Mouse (Mus musculus) midbrain, embryonic 14.5 days (tissue): ENCODE measurements around the gene Oard1. TPM values are rescaled to one million over a fixed set of nuclear protein-coding genes. Genes with fewer than 3 reads are reported as not detected.
A peak's percentile ranks its signal among the peaks of the same experiment; 100 is the strongest.

Source experiments
- ATAC-seq: fragments of 200-750 bp; cut with Nextera tagmentation; 2 replicates; pipeline ENCODE4 v1.8.0; 2017; ENCODE audit warnings: moderate number of reproducible peaks, moderate library complexity; ENCODE audit not compliant: low FRiP score, low TSS enrichment
- DNase-seq: peaks from one replicate; pipeline ENCODE4 v3.0.0-alpha.2; 2015
- H3K27ac ChIP-seq: fragments of 300-500 bp; sonication (generic); replicated peaks from 2 replicates; pipeline ENCODE4 v1.5.1; 2014; ENCODE audit warnings: mild to moderate bottlenecking, low read depth, low read length, moderate library complexity
- H3K27me3 ChIP-seq: fragments of 300-500 bp; sonication (generic); 2 replicates; pipeline ENCODE4 v1.6.1; 2014; ENCODE audit warnings: low read length, control low read depth, mixed read lengths; ENCODE audit not compliant: control insufficient read depth, insufficient read depth
- H3K36me3 ChIP-seq: fragments of 300-500 bp; sonication (generic); 2 replicates; pipeline ENCODE4 v1.6.1; 2014; ENCODE audit warnings: low read length, control low read depth; ENCODE audit not compliant: control insufficient read depth, insufficient read depth
- H3K4me1 ChIP-seq: fragments of 300-500 bp; sonication (generic); 2 replicates; pipeline ENCODE4 v1.6.1; 2014; ENCODE audit warnings: mild to moderate bottlenecking, antibody characterized with exemption, low read length, control low read depth; ENCODE audit not compliant: control insufficient read depth, insufficient read depth
- H3K4me2 ChIP-seq: fragments of 300-500 bp; sonication (generic); 2 replicates; pipeline ENCODE4 v1.6.1; 2014; ENCODE audit warnings: mild to moderate bottlenecking, low read length, moderate library complexity
- H3K4me3 ChIP-seq: fragments of 300-500 bp; sonication (generic); replicated peaks from 2 replicates; pipeline ENCODE4 v1.5.1; 2014; ENCODE audit warnings: low read depth, low read length
- H3K9ac ChIP-seq: fragments of 300-500 bp; sonication (generic); replicated peaks from 2 replicates; pipeline ENCODE4 v1.6.1; 2014; ENCODE audit warnings: mild to moderate bottlenecking, low read length, moderate library complexity
- H3K9me3 ChIP-seq: fragments of 300-500 bp; sonication (generic); 2 replicates; pipeline ENCODE4 v1.6.1; 2016; ENCODE audit warnings: low read length, control low read depth, mixed read lengths; ENCODE audit not compliant: control insufficient read depth
- WGBS: fragments of 180-500 bp; shearing (Covaris S2); extraction: QIAGEN DNeasy Blood & Tissue Kit; methylation state at CpG from one replicate; pipeline ENCODE4 v1.1.7; 2014; 5-methylcytosine and 5-hydroxymethylcytosine counted together
- polyA plus RNA-seq: library from polyadenylated mRNA; unstranded; fragments of >200 nt; fragmentation: Nextera tagmentation; extraction: Ambion mirVana; gene quantifications from 2 replicates; pipeline ENCODE4 v1.2.1, GENCODE M21; 2014

The Oard1 gene
- polyA plus RNA-seq, 1 experiment from 2014 or later, result 49.2 TPM

DNA sequence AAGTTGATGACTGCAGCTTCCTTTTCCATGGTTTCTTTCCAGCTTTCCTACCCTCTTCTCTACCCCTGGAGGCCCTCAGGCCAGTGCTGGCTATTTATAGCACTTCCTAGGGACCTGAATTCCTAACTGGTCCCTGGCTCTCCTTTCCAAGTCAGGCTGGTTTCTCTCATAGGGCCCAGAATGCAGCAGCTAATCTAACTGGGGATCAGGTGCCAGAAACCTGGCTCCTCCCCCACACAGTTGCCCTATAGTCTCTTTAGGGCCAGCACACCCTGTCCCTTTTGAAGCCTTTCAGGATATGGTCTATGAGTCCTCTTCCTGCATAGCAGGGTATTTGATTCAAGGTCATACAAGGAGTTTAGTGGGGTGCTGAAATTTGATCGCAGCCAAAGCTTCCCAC, 26.7 kb downstream of the Oard1 start:
- 88% methylated on average over 1 of the region's 1 CpGs for WGBS
- DNase-seq, result no peak
- H3K27ac ChIP-seq, result no peak overlapping the region
- 0 out of 2 replicates have a peak, but pooled peaks cover 4% of the 10 kb centered on the region for H3K4me1 ChIP-seq
- no peak overlapping the region for H3K9ac ChIP-seq
- no peaks in the 10 kb centered on the region for H3K27me3 ChIP-seq
- no peak for ATAC-seq
- H3K4me3 ChIP-seq, result no peak overlapping the region
- no peak overlapping the region for H3K4me2 ChIP-seq
- no peaks in the 10 kb centered on the region for H3K9me3 ChIP-seq
- no peaks in the 10 kb centered on the region for H3K36me3 ChIP-seq

- no peak for ATAC-seq
- no peak for DNase-seq
- Histone ChIP-seq H3K9ac (no peak overlapping the region), H3K9me3 (no peaks in the 10 kb centered on the region), H3K4me1 (0 out of 2 replicates have a peak, but pooled peaks cover 2% of the 10 kb centered on the region), H3K4me2 (no peak overlapping the region), H3K4me3 (no peak overlapping the region), H3K36me3 (no peaks in the 10 kb centered on the region), H3K27ac (no peak overlapping the region), H3K27me3 (no peaks in the 10 kb centered on the region)
- WGBS, result 39% methylated on average over 7 of the region's 7 CpGs
Observed at GRCm38 (mm10) chr17:48437421-48437911, 27.7 kb downstream of the Oard1 start.

DNA sequence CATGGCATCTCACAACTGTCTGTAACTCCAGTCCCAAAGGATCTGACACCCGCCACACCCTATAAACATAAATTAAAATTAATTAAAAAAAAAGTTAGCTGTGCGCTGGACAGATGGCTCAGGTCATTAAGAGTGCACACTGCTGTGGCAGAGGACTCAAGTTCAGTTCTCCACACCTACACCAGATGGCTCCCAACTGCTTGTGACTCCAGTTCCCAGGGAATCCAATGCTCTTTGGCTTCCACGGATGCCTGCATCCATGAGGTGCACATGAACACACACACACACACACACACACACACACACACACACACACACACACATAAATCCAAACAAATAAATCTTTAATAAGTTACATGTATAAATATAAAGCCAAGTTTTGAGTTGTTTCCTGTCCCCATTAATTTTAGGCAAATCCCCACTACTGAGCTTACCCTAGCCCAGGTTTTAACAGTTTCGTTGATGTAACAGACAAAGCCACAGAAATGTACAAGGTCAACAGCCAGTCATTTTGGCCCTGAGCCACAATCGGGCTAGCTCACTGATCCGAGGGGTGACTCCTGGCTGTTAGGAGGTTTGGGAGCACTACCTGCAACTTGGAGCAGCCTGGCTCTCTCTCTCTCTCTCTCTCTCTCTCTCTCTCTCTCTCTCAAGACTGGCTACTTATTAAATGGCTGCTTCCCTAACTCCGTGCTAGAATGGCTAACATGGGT, 33.1 kb downstream of the Oard1 start:
- H3K4me3 ChIP-seq, result no peak overlapping the region
- H3K4me1 ChIP-seq, result no peaks in the 10 kb centered on the region
- no peaks in the 10 kb centered on the region for H3K9me3 ChIP-seq
- no peaks in the 10 kb centered on the region for H3K36me3 ChIP-seq
- H3K27me3 ChIP-seq, result no peaks in the 10 kb centered on the region
- no peak overlapping the region for H3K27ac ChIP-seq
- ATAC-seq (no peak), DNase-seq (peak; percentile 26)
- WGBS, result 75% methylated on average over 7 of the region's 7 CpGs
- no peak overlapping the region for H3K9ac ChIP-seq
- no peak overlapping the region for H3K4me2 ChIP-seq

DNA sequence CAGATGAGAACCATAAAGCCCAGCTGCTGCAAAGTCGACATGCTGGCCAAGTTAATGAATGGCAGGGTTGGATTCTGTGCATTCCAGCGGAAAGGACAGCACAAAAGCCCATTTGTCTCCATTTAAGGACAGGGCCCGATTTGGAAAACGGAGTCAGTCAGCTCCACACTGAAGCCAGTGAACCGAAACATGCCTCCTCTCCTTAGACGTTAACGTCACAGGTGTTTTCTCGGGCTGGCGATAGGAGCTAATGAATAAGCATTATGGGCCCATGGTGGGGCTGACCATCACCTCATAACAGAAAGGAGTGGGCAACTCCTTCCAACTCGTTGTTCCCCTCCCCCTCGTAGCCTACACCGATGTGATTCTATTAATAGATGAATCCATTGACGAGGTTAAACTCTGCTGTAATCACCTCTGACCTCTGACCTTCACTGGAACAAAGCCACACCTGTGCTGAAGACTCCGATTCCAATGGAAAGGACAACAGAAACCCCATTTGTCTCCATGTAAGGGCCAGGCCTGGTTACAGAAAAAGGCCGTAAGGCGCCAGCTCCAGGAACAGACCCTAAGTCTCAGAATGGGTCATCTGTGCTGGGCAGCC, 33.8 kb downstream of the Oard1 start:
- H3K9ac ChIP-seq, result no peak overlapping the region
- no peaks in the 10 kb centered on the region for H3K36me3 ChIP-seq
- H3K27ac ChIP-seq, result no peak overlapping the region
- no peaks in the 10 kb centered on the region for H3K4me1 ChIP-seq
- WGBS, result 60% methylated on average over 16 of the region's 16 CpGs
- ATAC-seq (no peak), DNase-seq (no peak)
- H3K4me3 ChIP-seq, result no peak overlapping the region
- no peak overlapping the region for H3K4me2 ChIP-seq
- H3K27me3 ChIP-seq, result no peaks in the 10 kb centered on the region
- H3K9me3 ChIP-seq, result no peaks in the 10 kb centered on the region

DNA sequence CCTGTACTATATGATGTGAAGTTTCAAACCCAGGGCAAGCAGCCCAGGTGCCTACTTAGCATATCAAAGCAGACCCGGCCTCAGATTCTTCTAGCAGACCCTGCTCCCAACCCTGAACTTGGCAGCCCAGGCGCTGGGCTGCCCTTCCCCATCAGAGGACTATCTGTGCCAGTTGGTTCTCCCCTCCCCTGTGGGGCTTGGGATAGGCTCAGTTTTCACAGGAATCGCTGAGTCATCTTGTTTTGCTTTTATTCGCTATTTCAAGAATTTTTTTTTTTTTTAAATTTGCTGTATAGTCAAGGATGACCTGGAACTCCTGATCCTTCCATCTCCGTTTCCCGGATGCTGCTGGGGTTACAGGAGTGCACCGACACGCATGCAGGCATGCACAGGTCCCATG, 37.9 kb downstream of the Oard1 start:
- Histone ChIP-seq H3K4me1 (no peaks in the 10 kb centered on the region), H3K4me3 (no peak overlapping the region), H3K27me3 (no peaks in the 10 kb centered on the region), H3K27ac (no peak overlapping the region), H3K36me3 (no peaks in the 10 kb centered on the region), H3K9me3 (no peaks in the 10 kb centered on the region), H3K9ac (no peak overlapping the region), H3K4me2 (no peak overlapping the region)
- DNase-seq (no peak), ATAC-seq (no peak)
- 78% methylated on average over 8 of the region's 8 CpGs for WGBS

DNA sequence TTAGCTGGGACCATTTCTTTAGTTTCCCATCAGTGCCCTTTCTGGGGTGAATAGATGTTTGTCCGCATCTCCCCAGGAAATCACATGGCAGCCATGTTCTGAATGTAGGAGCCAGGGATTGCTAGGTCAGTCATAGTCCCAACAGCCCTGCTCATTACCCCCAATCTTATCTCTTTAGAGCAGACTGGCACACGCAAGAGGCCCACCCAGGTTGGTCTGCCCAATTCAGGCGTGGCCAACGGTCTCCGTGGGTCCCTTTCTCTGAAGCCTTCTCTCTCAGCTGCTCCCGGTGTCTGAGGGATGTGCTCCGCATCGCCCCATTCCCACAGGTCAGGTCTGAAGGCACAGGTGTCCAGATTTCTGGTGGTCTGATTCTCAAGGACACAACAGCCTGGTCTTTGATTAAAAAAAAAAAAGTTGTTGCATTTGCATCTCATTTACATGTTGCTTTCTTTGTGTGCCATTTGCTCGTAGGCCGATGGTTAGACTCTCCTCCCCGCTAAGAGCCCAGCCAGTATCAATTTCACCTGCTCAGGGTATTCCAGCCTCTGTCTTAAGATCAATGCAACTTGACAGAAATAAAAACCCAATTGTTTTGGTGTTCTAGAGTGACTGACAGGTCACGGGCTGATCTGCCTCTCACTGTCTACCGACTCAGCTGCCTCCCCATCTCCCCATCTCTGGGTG, 41.0 kb downstream of the Oard1 start:
- no peak overlapping the region for H3K4me3 ChIP-seq
- no peak overlapping the region for H3K27ac ChIP-seq
- H3K36me3 ChIP-seq, result no peaks in the 10 kb centered on the region
- H3K4me1 ChIP-seq, result no peaks in the 10 kb centered on the region
- ATAC-seq (no peak), DNase-seq (no peak)
- WGBS, result 69% methylated on average over 13 of the region's 13 CpGs
- no peak overlapping the region for H3K4me2 ChIP-seq
- no peaks in the 10 kb centered on the region for H3K27me3 ChIP-seq
- no peaks in the 10 kb centered on the region for H3K9me3 ChIP-seq
- H3K9ac ChIP-seq, result no peak overlapping the region

DNA sequence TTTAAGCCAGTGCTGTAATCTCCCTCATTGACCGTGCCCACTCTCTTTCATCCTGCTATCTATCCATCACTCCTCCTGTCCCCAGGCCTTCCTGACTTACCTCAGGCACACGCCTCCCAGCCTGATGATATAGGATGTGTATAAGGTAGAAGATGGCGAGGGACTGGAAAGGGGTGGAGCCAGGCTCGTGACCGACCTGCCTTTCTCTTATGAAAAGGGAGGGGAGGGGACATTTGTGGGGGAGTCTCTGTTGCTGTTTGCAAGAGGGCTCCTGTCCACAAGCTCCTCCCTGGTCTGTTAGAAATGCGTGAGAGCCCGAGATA, 41.5 kb downstream of the Oard1 start, which contains the start of gene Tspo2:
Tspo2 (minus strand) TSS at position 170 of the 323 bp plus-strand sequence.
- H3K36me3 ChIP-seq, result no peaks in the 10 kb centered on the region
- H3K9me3 ChIP-seq, result no peaks in the 10 kb centered on the region
- no peak within 1 kb of the TSS for H3K9ac ChIP-seq
- no peaks in the 10 kb centered on the region for H3K27me3 ChIP-seq
- 59% methylated on average over 7 of the region's 7 CpGs for WGBS
- no peak within 1 kb of the TSS for H3K4me3 ChIP-seq
- no peaks in the 10 kb centered on the region for H3K4me1 ChIP-seq
- H3K27ac ChIP-seq, result no peak within 1 kb of the TSS
- no peak for DNase-seq
- no peak for ATAC-seq
- H3K4me2 ChIP-seq, result no peak within 1 kb of the TSS

DNA sequence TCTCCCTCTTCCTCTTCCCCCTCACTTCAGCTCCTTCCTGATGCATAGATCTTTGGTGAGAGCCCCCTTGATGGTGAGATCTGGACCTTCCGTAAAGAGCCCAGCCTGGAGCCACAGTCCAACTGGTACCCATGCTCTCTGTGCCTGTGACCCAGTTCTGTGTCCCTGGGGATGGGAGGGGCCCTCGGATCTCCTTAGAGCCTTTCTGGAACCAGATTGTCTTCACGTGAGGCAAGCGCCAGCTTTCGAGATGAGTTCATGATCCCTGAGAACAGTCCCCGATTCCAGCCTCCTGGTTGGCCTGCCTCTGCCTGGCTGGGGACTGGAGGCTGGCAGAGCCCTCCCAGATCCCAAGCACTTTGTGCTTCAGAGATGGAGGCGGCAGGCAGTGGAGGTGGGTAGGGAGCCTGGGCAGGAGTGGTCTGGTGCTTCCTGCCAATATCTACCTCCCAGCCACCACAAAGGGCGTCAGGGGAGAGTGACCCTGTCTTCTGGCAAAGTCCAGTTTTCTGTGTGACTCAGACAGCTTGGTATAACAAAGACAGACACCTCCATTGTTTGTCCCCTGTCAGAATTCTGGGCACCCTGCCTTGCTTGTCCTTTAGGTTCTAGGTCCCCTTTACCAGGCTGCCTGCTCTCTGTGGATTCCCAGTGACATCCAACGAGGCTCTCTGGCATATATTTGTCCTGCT, 42.1 kb downstream of the Oard1 start:
- Histone ChIP-seq H3K36me3 (no peaks in the 10 kb centered on the region), H3K27me3 (no peaks in the 10 kb centered on the region), H3K4me1 (no peaks in the 10 kb centered on the region), H3K4me3 (no peak overlapping the region), H3K9ac (no peak overlapping the region), H3K9me3 (no peaks in the 10 kb centered on the region), H3K4me2 (no peak overlapping the region), H3K27ac (no peak overlapping the region)
- WGBS, result 61% methylated on average over 9 of the region's 9 CpGs
- DNase-seq (no peak), ATAC-seq (no peak)
